Mouse (Mus musculus) hindbrain, embryonic 14.5 days (tissue): ENCODE measurements around the gene Nhsl1. TPM values are rescaled to one million over a fixed set of nuclear protein-coding genes. Genes with fewer than 3 reads are reported as not detected.

Experiments
- ATAC-seq: fragments of 200-750 bp; cut with Nextera tagmentation; 2 replicates; pipeline ENCODE4 v1.8.0; 2017; ENCODE audit warnings: moderate number of reproducible peaks, mild to moderate bottlenecking, moderate TSS enrichment, moderate library complexity; ENCODE audit not compliant: low FRiP score
- DNase-seq: peaks from one replicate; pipeline ENCODE4 v3.0.0-alpha.2; 2015; ENCODE audit warnings: low spot score
- H3K27ac ChIP-seq: fragments of 300-500 bp; sonication (generic); 2 replicates; pipeline ENCODE4 v1.5.1; 2014; ENCODE audit warnings: mild to moderate bottlenecking, moderate library complexity
- H3K27me3 ChIP-seq: fragments of 300-500 bp; sonication (generic); 2 replicates; pipeline ENCODE4 v1.6.1; 2014; ENCODE audit warnings: mild to moderate bottlenecking, low read length, mixed read lengths; ENCODE audit not compliant: control insufficient read depth, insufficient read depth
- H3K36me3 ChIP-seq: fragments of 300-500 bp; sonication (generic); replicated peaks from 2 replicates; pipeline ENCODE4 v1.6.1; 2014; ENCODE audit not compliant: control insufficient read depth, insufficient read depth
- H3K4me1 ChIP-seq: fragments of 300-500 bp; sonication (generic); replicated peaks from 2 replicates; pipeline ENCODE4 v1.6.1; 2014; ENCODE audit warnings: antibody characterized with exemption, low read length, mixed read lengths; ENCODE audit not compliant: control insufficient read depth, insufficient read depth
- H3K4me2 ChIP-seq: fragments of 300-500 bp; sonication (generic); replicated peaks from 2 replicates; pipeline ENCODE4 v1.6.1; 2014; ENCODE audit warnings: mild to moderate bottlenecking, moderate library complexity
- H3K4me3 ChIP-seq: fragments of 300-500 bp; sonication (generic); replicated peaks from 2 replicates; pipeline ENCODE4 v1.5.1; 2014; ENCODE audit warnings: mild to moderate bottlenecking, low read length
- H3K9ac ChIP-seq: fragments of 300-500 bp; sonication (generic); 2 replicates; pipeline ENCODE4 v1.6.1; 2014
- H3K9me3 ChIP-seq: fragments of 300-500 bp; sonication (generic); 2 replicates; pipeline ENCODE4 v1.6.1; 2016; ENCODE audit warnings: low read length; ENCODE audit not compliant: control insufficient read depth
- WGBS: fragments of 180-500 bp; shearing (Covaris S2); extraction: QIAGEN DNeasy Blood & Tissue Kit; methylation state at CpG from one replicate; pipeline ENCODE4 v1.1.7; 2014; 5-methylcytosine and 5-hydroxymethylcytosine counted together
- polyA plus RNA-seq: library from polyadenylated mRNA; unstranded; fragments of >200 nt; fragmentation: Nextera tagmentation; extraction: Ambion mirVana; gene quantifications from 2 replicates; pipeline ENCODE4 v1.2.1, GENCODE M21; 2014

Nhsl1 gene
- polyA plus RNA-seq, 1 experiment from 2014 or later, result 17.8 TPM

DNA sequence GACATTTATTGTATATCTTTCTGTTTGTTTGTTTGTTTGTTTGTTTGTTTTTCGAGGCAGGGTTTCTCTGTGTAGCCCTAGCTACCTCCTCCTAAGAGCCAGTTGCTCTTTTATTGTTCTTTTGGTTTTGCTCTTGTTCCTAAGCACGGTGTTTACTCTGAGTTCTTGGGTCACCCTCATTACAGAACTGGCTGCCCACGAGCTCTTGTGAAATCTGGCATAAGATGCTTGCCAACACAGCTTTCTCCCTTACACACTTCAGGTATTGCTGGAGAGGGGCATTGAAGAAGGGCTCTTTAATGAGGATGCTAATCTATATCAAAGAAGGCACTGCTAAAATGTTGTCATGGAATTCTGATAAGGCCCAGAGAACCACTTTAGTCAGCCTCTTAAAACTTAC is 191.9 kb downstream of the Nhsl1 start:
- peaks cover 22% of the 10 kb centered on the region for H3K36me3 ChIP-seq
- DNase-seq (no peak), ATAC-seq (no peak)
- H3K9ac ChIP-seq, result no peak overlapping the region
- WGBS, result 85% methylated on average over 3 of the region's 3 CpGs
- H3K4me3 ChIP-seq, result no peak overlapping the region
- no peak overlapping the region for H3K4me2 ChIP-seq
- no peak overlapping the region for H3K27ac ChIP-seq
- no peaks in the 10 kb centered on the region for H3K27me3 ChIP-seq
- H3K4me1 ChIP-seq, result peaks cover 23% of the 10 kb centered on the region
- no peaks in the 10 kb centered on the region for H3K9me3 ChIP-seq

DNA sequence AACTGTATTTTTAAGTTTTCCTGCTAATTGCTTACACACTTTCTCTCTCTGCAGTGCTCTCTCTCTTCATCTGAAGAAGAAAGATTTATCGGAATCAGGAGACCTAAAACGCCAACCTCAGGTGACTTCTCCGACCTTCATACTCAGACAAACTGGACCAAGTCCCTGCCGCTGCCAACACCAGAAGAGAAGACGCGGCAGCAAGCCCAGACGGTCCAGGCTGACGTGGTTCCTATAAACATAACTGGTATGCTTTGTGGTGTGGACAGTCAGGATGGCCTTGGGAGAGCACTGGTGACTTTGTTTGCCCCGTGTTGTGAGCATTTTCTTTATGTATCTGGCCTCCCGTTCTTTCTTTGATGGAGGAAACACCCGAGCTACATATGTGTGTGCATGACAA is 192.7 kb downstream of the Nhsl1 start:
- Histone ChIP-seq H3K36me3 (peaks cover 22% of the 10 kb centered on the region), H3K9ac (no peak overlapping the region), H3K4me3 (no peak overlapping the region), H3K9me3 (no peaks in the 10 kb centered on the region), H3K27me3 (no peaks in the 10 kb centered on the region), H3K27ac (no peak overlapping the region), H3K4me1 (peaks cover 15% of the 10 kb centered on the region), H3K4me2 (no peak overlapping the region)
- ATAC-seq (no peak), DNase-seq (no peak)
- WGBS, result 94% methylated on average over 11 of the region's 11 CpGs

DNA sequence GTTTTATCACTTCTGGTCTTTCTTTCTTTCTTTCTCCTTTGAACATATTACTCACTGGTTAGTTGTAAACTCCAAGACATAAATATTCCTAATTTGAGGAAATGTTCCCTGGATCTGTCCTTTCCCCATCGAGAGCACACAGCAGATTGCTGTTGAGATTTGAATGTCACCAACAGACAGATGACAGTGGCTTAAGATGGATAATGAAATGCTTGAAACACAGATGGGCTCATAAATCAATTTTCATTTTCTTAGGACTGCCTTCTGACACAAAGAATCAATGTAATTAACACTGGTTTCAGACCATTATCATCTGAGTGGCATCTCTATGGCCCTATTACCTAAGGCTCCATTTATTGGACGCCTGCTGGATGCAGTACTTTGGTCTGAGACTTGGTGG is 203.8 kb downstream of the Nhsl1 start:
- WGBS, result 46% methylated on average over 2 of the region's 2 CpGs
- ATAC-seq, result no peak
- H3K4me1 ChIP-seq, result peaks cover under 1% of the 10 kb centered on the region; the same call in 1 of the 2 replicates
- no peaks in the 10 kb centered on the region for H3K9me3 ChIP-seq
- no peak overlapping the region for H3K9ac ChIP-seq
- H3K36me3 ChIP-seq, result peaks cover 30% of the 10 kb centered on the region
- no peak overlapping the region for H3K4me2 ChIP-seq
- H3K4me3 ChIP-seq, result no peak overlapping the region
- no peak overlapping the region for H3K27ac ChIP-seq
- no peaks in the 10 kb centered on the region for H3K27me3 ChIP-seq
- DNase-seq, result no peak

DNA sequence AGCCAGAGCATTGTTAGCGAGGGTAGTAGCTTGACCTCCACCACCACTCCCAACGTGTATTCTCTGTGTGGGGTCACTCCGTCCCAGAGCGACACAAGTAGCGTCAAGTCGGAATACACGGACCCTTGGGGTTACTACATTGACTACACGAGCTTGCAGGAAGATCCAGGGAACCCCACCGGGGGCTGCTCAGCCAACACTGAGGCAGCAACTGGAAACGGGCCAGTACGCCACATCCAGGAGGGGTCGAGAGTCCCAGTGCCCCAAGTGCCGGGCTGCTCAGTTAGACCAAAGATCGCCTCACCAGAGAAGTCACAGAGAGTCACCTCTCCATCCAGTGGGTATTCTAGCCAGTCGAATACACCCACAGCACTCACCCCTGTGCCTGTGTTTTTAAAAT is 206.5 kb downstream of the Nhsl1 start:
- Histone ChIP-seq H3K27ac (no peak overlapping the region), H3K9ac (no peak overlapping the region), H3K36me3 (peaks cover 35% of the 10 kb centered on the region), H3K4me3 (no peak overlapping the region), H3K4me1 (peaks cover 3% of the 10 kb centered on the region; the same call in 1 of the 2 replicates), H3K9me3 (no peaks in the 10 kb centered on the region), H3K4me2 (no peak overlapping the region), H3K27me3 (no peaks in the 10 kb centered on the region)
- WGBS, result 71% methylated on average over 15 of the region's 15 CpGs
- DNase-seq (no peak), ATAC-seq (no peak)

DNA sequence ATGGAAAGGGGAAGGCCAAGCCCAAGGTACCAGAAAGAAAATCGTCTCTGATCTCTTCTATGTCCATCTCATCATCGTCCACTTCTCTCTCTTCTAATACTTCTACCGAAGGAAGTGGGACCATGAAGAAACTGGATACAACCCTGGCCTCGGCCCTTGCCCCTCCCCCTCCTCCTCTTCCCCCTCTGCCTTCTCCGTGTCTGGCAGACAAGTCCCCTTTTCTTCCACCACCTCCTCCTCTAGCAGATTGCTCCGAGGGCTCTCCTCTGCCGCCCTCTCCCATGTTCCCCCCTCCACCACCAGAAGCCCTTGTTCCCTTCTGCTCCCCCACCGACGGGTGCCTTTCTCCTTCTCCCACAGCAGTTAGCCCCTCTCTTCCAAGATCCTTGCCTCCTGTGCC is 206.9 kb downstream of the Nhsl1 start:
- Histone ChIP-seq H3K9ac (no peak overlapping the region), H3K9me3 (no peaks in the 10 kb centered on the region), H3K36me3 (peaks cover 37% of the 10 kb centered on the region), H3K27me3 (no peaks in the 10 kb centered on the region), H3K4me3 (no peak overlapping the region), H3K4me2 (no peak overlapping the region), H3K27ac (0 out of 2 replicates have a peak overlapping the region, but pooled peaks have one; percentile 34), H3K4me1 (peaks cover 3% of the 10 kb centered on the region; the same call in 1 of the 2 replicates)
- ATAC-seq, result no peak
- 50% methylated on average over 9 of the region's 9 CpGs for WGBS
- no peak for DNase-seq

DNA sequence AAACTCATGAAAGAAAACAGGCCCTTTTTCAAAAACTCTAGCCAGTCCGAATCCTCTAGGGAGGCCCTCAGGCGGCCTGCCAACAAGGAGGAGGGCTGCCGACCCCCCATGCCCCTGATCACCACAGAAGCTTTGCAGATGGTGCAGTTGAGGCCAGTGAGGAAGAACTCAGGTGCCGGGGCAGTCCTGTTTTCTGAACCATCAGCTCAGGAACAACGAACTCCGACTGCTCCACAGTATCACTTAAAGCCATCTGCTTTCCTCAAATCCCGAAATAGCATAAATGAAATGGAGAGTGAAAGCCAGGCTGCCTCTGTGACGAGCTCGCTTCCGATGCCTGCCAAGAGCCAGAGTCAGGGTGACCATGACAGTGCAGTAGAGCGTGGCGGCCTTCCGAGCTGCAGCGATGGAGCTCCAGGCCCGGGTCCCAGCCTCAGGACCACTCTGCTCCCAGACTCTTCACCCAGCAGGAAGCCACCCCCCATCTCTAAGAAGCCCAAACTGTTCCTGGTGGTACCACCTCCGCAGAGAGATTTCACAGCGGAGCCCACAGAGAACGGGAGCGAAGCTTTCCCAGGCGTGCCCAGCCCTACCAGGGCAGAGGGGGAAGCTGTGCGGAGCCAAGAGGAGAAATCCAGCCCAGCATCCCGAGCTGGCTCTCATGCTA is 207.5 kb downstream of the Nhsl1 start:
- ATAC-seq (peak; percentile 59; the same call in 1 of the 2 replicates), DNase-seq (no peak)
- Histone ChIP-seq H3K9ac (no peak overlapping the region), H3K9me3 (no peaks in the 10 kb centered on the region), H3K36me3 (peaks cover 41% of the 10 kb centered on the region), H3K4me3 (no peak overlapping the region), H3K27ac (0 out of 2 replicates have a peak overlapping the region, but pooled peaks have one; percentile 34), H3K27me3 (no peaks in the 10 kb centered on the region), H3K4me2 (no peak overlapping the region), H3K4me1 (peaks cover 3% of the 10 kb centered on the region; the same call in 1 of the 2 replicates)
- 68% methylated on average over 22 of the region's 22 CpGs for WGBS

DNA sequence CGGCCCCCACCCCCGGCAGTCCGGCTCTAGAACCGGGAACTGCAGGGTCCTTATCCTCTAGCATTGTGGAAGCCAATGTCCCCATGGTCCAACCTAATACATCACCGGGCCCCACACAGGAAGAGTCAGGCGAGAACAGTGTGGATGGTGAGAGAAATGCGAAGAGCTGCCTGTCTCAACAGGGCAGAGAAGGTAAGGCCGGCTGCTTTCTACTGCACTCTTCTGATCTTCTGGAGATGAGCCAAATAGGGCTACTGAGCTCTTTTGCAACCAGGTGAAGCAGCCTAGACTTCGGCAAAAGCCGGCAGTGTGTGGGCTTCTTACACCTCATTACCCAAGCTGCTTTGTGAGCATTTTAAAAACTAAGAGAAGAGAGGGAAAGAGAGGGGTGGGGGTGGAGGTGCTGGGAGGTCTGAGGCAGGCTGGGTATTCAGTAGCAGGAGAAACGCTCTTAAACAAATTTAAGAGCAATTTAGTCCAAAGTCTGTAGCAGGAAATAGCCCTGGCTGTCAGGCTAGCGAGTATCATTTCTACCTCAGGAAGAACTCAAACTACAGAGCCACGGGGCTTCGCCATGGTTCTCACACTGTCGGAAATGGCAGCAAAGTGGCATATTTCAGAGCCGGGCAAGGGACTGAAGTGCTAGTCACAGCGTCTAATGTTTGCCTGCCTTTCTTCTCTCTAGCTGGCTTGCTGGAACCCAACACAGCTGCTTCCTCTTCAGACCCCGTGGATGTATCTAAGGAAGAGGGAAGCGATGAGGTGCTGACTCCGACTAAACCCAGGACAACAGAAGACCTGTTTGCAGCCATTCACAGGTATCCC is 208.3 kb downstream of the Nhsl1 start:
- Histone ChIP-seq H3K4me3 (no peak overlapping the region), H3K36me3 (peaks cover 49% of the 10 kb centered on the region), H3K9me3 (no peaks in the 10 kb centered on the region), H3K27ac (no peak overlapping the region), H3K9ac (no peak overlapping the region), H3K27me3 (no peaks in the 10 kb centered on the region), H3K4me1 (peaks cover 3% of the 10 kb centered on the region; the same call in 1 of the 2 replicates), H3K4me2 (no peak overlapping the region)
- no peak for DNase-seq
- ATAC-seq, result no peak
- 73% methylated on average over 20 of the region's 20 CpGs for WGBS

DNA sequence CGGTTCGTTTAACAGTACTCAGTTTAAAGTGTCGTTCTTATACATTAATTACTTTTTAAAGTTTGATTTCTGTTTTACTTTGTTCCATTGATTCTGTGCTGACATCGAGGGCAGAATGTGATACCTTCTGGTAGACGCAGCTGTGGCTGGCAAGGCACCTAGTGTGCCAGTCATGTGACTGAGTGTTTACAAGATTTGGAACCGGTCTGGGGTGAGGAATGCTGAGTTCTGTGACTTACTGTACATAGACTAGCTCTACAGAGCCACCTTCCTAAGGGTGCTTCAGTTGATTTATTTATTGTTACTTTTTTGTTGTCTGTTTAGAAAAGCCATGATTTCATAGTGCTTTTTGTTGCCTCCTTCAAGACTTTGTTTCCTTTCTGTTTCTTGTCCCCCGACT is 209.0 kb downstream of the Nhsl1 start:
- Histone ChIP-seq H3K27ac (no peak overlapping the region), H3K36me3 (peaks cover 55% of the 10 kb centered on the region), H3K27me3 (no peaks in the 10 kb centered on the region), H3K4me3 (no peak overlapping the region), H3K4me1 (peaks cover 3% of the 10 kb centered on the region; the same call in 1 of the 2 replicates), H3K9me3 (no peaks in the 10 kb centered on the region), H3K9ac (no peak overlapping the region), H3K4me2 (no peak overlapping the region)
- ATAC-seq (no peak), DNase-seq (no peak)
- WGBS, result 75% methylated on average over 7 of the region's 7 CpGs

DNA sequence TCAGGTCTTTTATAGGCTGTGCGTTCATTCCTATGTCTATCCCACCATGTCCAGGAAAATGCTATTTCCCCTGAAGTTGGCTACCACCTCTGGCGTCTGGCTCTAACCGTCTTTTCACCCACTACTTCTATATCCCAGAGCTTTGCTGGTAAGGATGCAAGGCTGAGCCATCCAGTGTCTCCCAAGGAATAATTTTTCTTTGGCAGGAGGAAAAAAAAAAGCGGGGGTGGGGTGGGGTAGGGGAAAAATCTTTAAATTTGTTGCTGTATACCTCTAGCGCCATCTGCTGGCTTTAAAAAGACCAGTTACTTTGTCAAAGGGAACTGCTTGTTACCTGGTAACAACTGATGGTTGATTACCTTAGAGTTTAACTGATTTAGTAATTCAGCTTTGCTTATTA is 209.7 kb downstream of the Nhsl1 start:
- ATAC-seq (no peak), DNase-seq (peak; percentile 75)
- H3K4me2 ChIP-seq, result no peak overlapping the region
- H3K9me3 ChIP-seq, result no peaks in the 10 kb centered on the region
- no peak overlapping the region for H3K9ac ChIP-seq
- WGBS, result 46% methylated on average over 5 of the region's 5 CpGs
- no peak overlapping the region for H3K4me3 ChIP-seq
- H3K27ac ChIP-seq, result no peak overlapping the region
- peaks cover 3% of the 10 kb centered on the region; the same call in 1 of the 2 replicates for H3K4me1 ChIP-seq
- peaks cover 61% of the 10 kb centered on the region for H3K36me3 ChIP-seq
- no peaks in the 10 kb centered on the region for H3K27me3 ChIP-seq
